Mouse (Mus musculus) ES-Bruce4 (cell line): ENCODE results near the gene Klhl8.

Experiments
- CTCF ChIP-seq: IDR thresholded peaks from one replicate; pipeline ENCODE4 v1.8.1; 2011; ENCODE audit warnings: low read depth, low read length
- EP300 ChIP-seq: IDR thresholded peaks from 2 replicates; pipeline ENCODE4 v1.6.1; 2011; ENCODE audit warnings: low read depth, low read length; ENCODE audit not compliant: insufficient read depth
- POLR2A ChIP-seq: IDR thresholded peaks from one replicate; pipeline ENCODE4 v1.8.1; 2011; ENCODE audit warnings: low read length; ENCODE audit not compliant: insufficient read depth

DNA sequence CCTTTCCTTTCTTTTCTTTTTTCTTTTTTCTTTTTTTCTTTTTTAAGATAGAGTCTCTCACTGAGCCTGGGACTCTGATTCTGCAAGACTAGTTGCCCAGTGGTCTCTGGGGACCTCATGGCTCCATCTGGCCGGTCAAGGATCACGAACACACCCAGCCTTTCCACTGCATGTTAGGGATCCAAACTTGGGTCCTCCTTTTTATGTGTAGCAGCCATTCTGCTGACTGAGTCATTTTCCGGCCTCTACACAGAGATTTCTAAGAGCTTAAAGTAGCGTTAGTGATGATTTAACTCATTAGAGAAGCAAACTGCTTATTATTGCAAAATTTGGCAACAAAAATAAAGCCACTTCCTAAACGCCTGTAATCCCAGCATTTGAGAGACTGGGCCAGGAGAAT, 11.4 kb upstream of the Klhl8 start:
- TF ChIP-seq POLR2A (no peak), EP300 (no peak), CTCF (no peak)
